Mouse (Mus musculus) liver, embryonic 14 days (tissue): ENCODE measurements around the gene Kbtbd7. TPM values are rescaled to one million over a fixed set of nuclear protein-coding genes. Genes with fewer than 3 reads are reported as not detected.

ENCODE experiments used
- polyA plus RNA-seq: library from polyadenylated mRNA; depleted of rRNA; stranded (reverse); fragments of >200 nt; gene quantifications from 2 replicates; pipeline ENCODE4 v1.2.3, GENCODE M21; 2012; rRNA removed

The Kbtbd7 gene
- 2.1 and 2.6 TPM in 2 replicates for polyA plus RNA-seq

GRCm38 (mm10) chr14:79425979-79426729 lies at the start of gene Kbtbd7:
Kbtbd7 (plus strand) TSS chr14:79426511.

GRCm38 (mm10) chr14:79390265-79390926 lies 35.9 kb upstream of the Kbtbd7 start, which contains the start of gene Naa16:
Naa16 (minus strand) TSS chr14:79390778.

GRCm38 (mm10) chr14:79397321-79398122 lies 28.8 kb upstream of the Kbtbd7 start, which contains the start of gene Mtrf1:
Mtrf1 (plus strand) TSS chr14:79397772.

GRCm38 (mm10) chr14:79451681-79452590 lies 25.6 kb downstream of the Kbtbd7 start, which contains the start of gene Kbtbd6:
Kbtbd6 (plus strand) TSS chr14:79451835.

Other genes starting within 250 kb of the Kbtbd7 start
- gene Zfp957, start 179.1 kb upstream of the Kbtbd7 start, polyA plus RNA-seq = not detected in 2 replicates
- gene Rgcc, start 124.9 kb upstream of the Kbtbd7 start, polyA plus RNA-seq = 187 and 228 TPM in 2 replicates
- gene Naa16, start 35.7 kb upstream of the Kbtbd7 start, polyA plus RNA-seq = 11.7 and 13.3 TPM in 2 replicates
- gene Mtrf1, start 28.7 kb upstream of the Kbtbd7 start, polyA plus RNA-seq = 2.6 and 2.7 TPM in 2 replicates
- 1.8 and 2.2 TPM in 2 replicates for gene Kbtbd6, start 25.3 kb downstream of the Kbtbd7 start, polyA plus RNA-seq
- gene Elf1, start 54.7 kb downstream of the Kbtbd7 start, polyA plus RNA-seq = 9.6 and 11.7 TPM in 2 replicates
- gene Wbp4, start 55.0 kb downstream of the Kbtbd7 start, polyA plus RNA-seq = 8.1 and 8.4 TPM in 2 replicates
- gene Sugt1, start 161.2 kb downstream of the Kbtbd7 start, polyA plus RNA-seq = 17.6 and 19.1 TPM in 2 replicates
- 0.07 TPM in 1 of 2 replicates, not detected in the other for gene Cnmd, start 235.7 kb downstream of the Kbtbd7 start, polyA plus RNA-seq